In genomic region chr17:25282133-25282532, GRCm38 (mm10) we compare ENCODE assay signal across 10 mouse cellular contexts. TPM values are rescaled to one million over a fixed set of nuclear protein-coding genes. Genes with fewer than 3 reads are reported as not detected.
DNase-seq lines count a peak whose midpoint lies in the region; ATAC-seq and TF ChIP-seq lines count a peak whose summit lies in the region.
"Had no signal": no experiment of that assay in that cellular context is flagged by ENCODE, and none has a peak within 500 bp of the region (broad histone marks: within the 10 kb centered on the region; RNA-seq: fewer than 3 reads in every experiment).

No protein-coding gene starts in this region.

- TF ChIP-seq CTCF in brain, embryonic 14.5 days (IDR thresholded peaks at IDR 0.05; ENCODE audit: borderline replicate concordance, extremely low read depth, insufficient read depth, insufficient read length): no peak
- TF ChIP-seq CTCF in liver, postnatal 0 days (IDR thresholded peaks at IDR 0.05; ENCODE audit: low read depth): no peak
- TF ChIP-seq CTCF in testis, adult 2 months (IDR thresholded peaks at IDR 0.05; ENCODE audit: control insufficient read depth, insufficient read depth, insufficient replicate concordance, low read depth, low read length): no peak

- no peak for TF ChIP-seq POLR2A in brain, embryonic 14.5 days (IDR thresholded peaks at IDR 0.05; ENCODE audit: borderline replicate concordance, extremely low read depth, insufficient read depth, insufficient read length, poor library complexity, severe bottlenecking)
- TF ChIP-seq POLR2A in testis, adult 2 months (IDR thresholded peaks at IDR 0.05; ENCODE audit: control insufficient read depth, low read depth, low read length): no peak

- peak; percentile 48 to 56; a peak in 3 of 4 replicates for ATAC-seq in hematopoietic stem cell, adult 5-6 weeks (replicated peaks in 1 of 2; ENCODE audit: insufficient read depth in 1 of 2, low FRiP score in 2 of 2, low TSS enrichment in 1 of 2, low read depth in 1 of 2, poor library complexity in 2 of 2, severe bottlenecking in 2 of 2)
- ATAC-seq in liver, postnatal 0 days: peak; percentile 99

- no peaks in the 10 kb centered on the region for H3K27me3 ChIP-seq in liver, postnatal 0 days (ENCODE audit: insufficient read depth, low read length)
- no peaks in the 10 kb centered on the region for H3K27me3 ChIP-seq in testis, adult 2 months (ENCODE audit: control insufficient read depth, insufficient read depth, low read length)
- no peaks in the 10 kb centered on the region for H3K27me3 ChIP-seq in hindbrain, embryonic 10.5 days (ENCODE audit: insufficient read depth, poor library complexity, severe bottlenecking)
- H3K27me3 ChIP-seq: embryonic facial prominence, embryonic 13.5 days had no signal

- no peaks in the 10 kb centered on the region for H3K36me3 ChIP-seq in liver, postnatal 0 days (replicated peaks; ENCODE audit: insufficient read depth, low read length)
- no peaks in the 10 kb centered on the region for H3K36me3 ChIP-seq in testis, adult 2 months (ENCODE audit: control insufficient read depth, insufficient read depth, low read length)
- H3K36me3 ChIP-seq in hindbrain, embryonic 10.5 days: no peaks in the 10 kb centered on the region
- H3K36me3 ChIP-seq: embryonic facial prominence, embryonic 13.5 days; midbrain, embryonic 12.5 days had no signal

- H3K4me1 ChIP-seq in liver, postnatal 0 days (ENCODE audit: insufficient read depth): no peaks in the 10 kb centered on the region
- H3K4me1 ChIP-seq in testis, adult 2 months (ENCODE audit: control insufficient read depth, insufficient read depth, low read length): no peaks in the 10 kb centered on the region
- H3K4me1 ChIP-seq in hindbrain, embryonic 10.5 days (replicated peaks): no peaks in the 10 kb centered on the region
- H3K4me1 ChIP-seq: embryonic facial prominence, embryonic 13.5 days; midbrain, embryonic 12.5 days had no signal

- TF ChIP-seq EP300 in liver, postnatal 0 days (IDR thresholded peaks at IDR 0.05; ENCODE audit: low read depth): peak; percentile 49; the same call in 1 of the 2 replicates

- H3K4me3 ChIP-seq in liver, postnatal 0 days (ENCODE audit: low read depth, low read length): no peak overlapping the region
- peak overlapping the region; percentile 3; the same call in 1 of the 2 replicates for H3K4me3 ChIP-seq in testis, adult 2 months (ENCODE audit: control insufficient read depth, low read depth, low read length)
- no peak overlapping the region for H3K4me3 ChIP-seq in hindbrain, embryonic 10.5 days
- H3K4me3 ChIP-seq: embryonic facial prominence, embryonic 13.5 days; midbrain, embryonic 12.5 days had no signal

- no peaks in the 10 kb centered on the region for H3K9me3 ChIP-seq in liver, postnatal 0 days (ENCODE audit: low read length)
- H3K9me3 ChIP-seq in hindbrain, embryonic 10.5 days: no peaks in the 10 kb centered on the region
- H3K9me3 ChIP-seq: embryonic facial prominence, embryonic 13.5 days had no signal

- H3K9ac ChIP-seq in liver, postnatal 0 days (replicated peaks): no peak overlapping the region
- H3K9ac ChIP-seq: embryonic facial prominence, embryonic 13.5 days; midbrain, embryonic 12.5 days had no signal

- 0 out of 2 replicates have a peak overlapping the region, but pooled peaks have one; percentile 39 for H3K27ac ChIP-seq in liver, postnatal 0 days (ENCODE audit: low read depth)
- H3K27ac ChIP-seq in testis, adult 2 months (ENCODE audit: control insufficient read depth, insufficient read depth, low read depth, low read length): no peak overlapping the region
- H3K27ac ChIP-seq in hindbrain, embryonic 10.5 days: no peak overlapping the region
- H3K27ac ChIP-seq: embryonic facial prominence, embryonic 13.5 days; midbrain, embryonic 12.5 days had no signal

- DNase-seq in urinary bladder, postnatal 14 days (ENCODE audit: low spot score): peak; percentile 72
- no peak for DNase-seq in urinary bladder, adult 2 months (ENCODE audit: low spot score)
- DNase-seq in brain, embryonic 14.5 days (ENCODE audit: low read depth): peak; percentile 30
- DNase-seq in liver, postnatal 0 days: peak; percentile 72
- DNase-seq in hindbrain, embryonic 10.5 days (ENCODE audit: low spot score): no peak
- DNase-seq in cerebellum, adult 8-10 months: no peak

- H3K4me2 ChIP-seq in liver, postnatal 0 days (ENCODE audit: low read depth, low read length): peak overlapping the region; percentile 11
- H3K4me2 ChIP-seq: embryonic facial prominence, embryonic 13.5 days; midbrain, embryonic 12.5 days had no signal

- WGBS in liver, postnatal 0 days (ENCODE audit: insufficient replicate concordance): 30% methylated on average over 11 of the region's 11 CpGs
- WGBS in hindbrain, embryonic 10.5 days: 49% methylated on average over 11 of the region's 11 CpGs

RNA-seq across cellular contexts. Expression of gene Ube2i, which starts 7.7 kb away (rescaled TPM):
- polyA plus RNA-seq in urinary bladder, adult 2 months (2012; rRNA removed): 322 and 393 TPM in 2 replicates
- polyA plus RNA-seq in brain, embryonic 14.5 days (2012; rRNA removed): 481 and 573 TPM in 2 replicates
- 371 and 385 TPM in 2 replicates for total RNA-seq in hematopoietic stem cell, adult 5-6 weeks (2017)
- 155 and 164 TPM in 2 replicates for polyA plus RNA-seq in liver, postnatal 0 days (2015; fragmentation: Nextera tagmentation; extraction: Ambion mirVana)
- polyA plus RNA-seq in testis, adult 2 months (2012; rRNA removed): 226 and 232 TPM in 2 replicates
- polyA plus RNA-seq in hindbrain, embryonic 10.5 days (2016; fragmentation: Nextera tagmentation; extraction: Ambion mirVana): 862 and 894 TPM in 2 replicates

RNA-seq across cellular contexts. Expression of gene Prss34, which starts 16.1 kb away (rescaled TPM):
- polyA plus RNA-seq in urinary bladder, adult 2 months (2012; rRNA removed): 0.28 and 0.40 TPM in 2 replicates
- 0.08 and 0.19 TPM in 2 replicates for polyA plus RNA-seq in brain, embryonic 14.5 days (2012; rRNA removed)
- total RNA-seq in hematopoietic stem cell, adult 5-6 weeks (2017): 10.8 and 48.7 TPM in 2 replicates
- polyA plus RNA-seq in liver, postnatal 0 days (2015; fragmentation: Nextera tagmentation; extraction: Ambion mirVana): 11.1 and 15.4 TPM in 2 replicates
- polyA plus RNA-seq in testis, adult 2 months (2012; rRNA removed): 0.11 TPM in 1 of 2 replicates, not detected in the other
- polyA plus RNA-seq in hindbrain, embryonic 10.5 days (2016; fragmentation: Nextera tagmentation; extraction: Ambion mirVana): not detected in 2 replicates
- polyA plus RNA-seq: midbrain, embryonic 12.5 days had no signal

RNA-seq across cellular contexts. Expression of gene Baiap3, which starts 26.0 kb away (rescaled TPM):
- polyA plus RNA-seq in urinary bladder, adult 2 months (2012; rRNA removed): 8.7 and 11.1 TPM in 2 replicates
- polyA plus RNA-seq in brain, embryonic 14.5 days (2012; rRNA removed): 15.6 and 16.6 TPM in 2 replicates
- 1.3 and 1.8 TPM in 2 replicates for total RNA-seq in hematopoietic stem cell, adult 5-6 weeks (2017)
- polyA plus RNA-seq in liver, postnatal 0 days (2015; fragmentation: Nextera tagmentation; extraction: Ambion mirVana): 0.54 and 0.58 TPM in 2 replicates
- 2.9 and 3.8 TPM in 2 replicates for polyA plus RNA-seq in testis, adult 2 months (2012; rRNA removed)
- 2.3 and 3.5 TPM in 2 replicates for polyA plus RNA-seq in hindbrain, embryonic 10.5 days (2016; fragmentation: Nextera tagmentation; extraction: Ambion mirVana)

RNA-seq across cellular contexts. Expression of gene Prss28, which starts 26.3 kb away (rescaled TPM):
- polyA plus RNA-seq in urinary bladder, adult 2 months (2012; rRNA removed): not detected in 2 replicates
- polyA plus RNA-seq in brain, embryonic 14.5 days (2012; rRNA removed): not detected in 2 replicates
- total RNA-seq in hematopoietic stem cell, adult 5-6 weeks (2017): not detected in 2 replicates
- polyA plus RNA-seq in liver, postnatal 0 days (2015; fragmentation: Nextera tagmentation; extraction: Ambion mirVana): not detected in 2 replicates
- polyA plus RNA-seq in testis, adult 2 months (2012; rRNA removed): not detected in 2 replicates
- polyA plus RNA-seq in hindbrain, embryonic 10.5 days (2016; fragmentation: Nextera tagmentation; extraction: Ambion mirVana): not detected in 2 replicates
- polyA plus RNA-seq: embryonic facial prominence, embryonic 13.5 days; midbrain, embryonic 12.5 days had no signal

RNA-seq across cellular contexts. Expression of gene Prss29, which starts 36.3 kb away (rescaled TPM):
- polyA plus RNA-seq in urinary bladder, adult 2 months (2012; rRNA removed): not detected in 2 replicates
- polyA plus RNA-seq in brain, embryonic 14.5 days (2012; rRNA removed): not detected in 2 replicates
- total RNA-seq in hematopoietic stem cell, adult 5-6 weeks (2017): not detected in 2 replicates
- polyA plus RNA-seq in liver, postnatal 0 days (2015; fragmentation: Nextera tagmentation; extraction: Ambion mirVana): not detected in 2 replicates
- polyA plus RNA-seq in testis, adult 2 months (2012; rRNA removed): not detected in 2 replicates
- polyA plus RNA-seq in hindbrain, embryonic 10.5 days (2016; fragmentation: Nextera tagmentation; extraction: Ambion mirVana): not detected in 2 replicates
- polyA plus RNA-seq: embryonic facial prominence, embryonic 13.5 days; midbrain, embryonic 12.5 days had no signal

Comparison
In these comparisons a context has a peak if more than half of its experiments do, and no peak if none do; other contexts are left out.
1. DNase-seq: peak in urinary bladder, postnatal 14 days (single experiment), brain, embryonic 14.5 days (single experiment) and liver, postnatal 0 days (single experiment); none in urinary bladder, adult 2 months (single experiment), hindbrain, embryonic 10.5 days (single experiment) and cerebellum, adult 8-10 months (single experiment).